Mouse (Mus musculus): ENCODE measurements around the gene Elmo1. TPM values are rescaled to one million over a fixed set of nuclear protein-coding genes. Genes with fewer than 3 reads are reported as not detected.

Elmo1 gene
- total and polyA plus RNA-seq, 2 experiments from 2014 or later: 35.2 to 36.4 TPM

DNA sequence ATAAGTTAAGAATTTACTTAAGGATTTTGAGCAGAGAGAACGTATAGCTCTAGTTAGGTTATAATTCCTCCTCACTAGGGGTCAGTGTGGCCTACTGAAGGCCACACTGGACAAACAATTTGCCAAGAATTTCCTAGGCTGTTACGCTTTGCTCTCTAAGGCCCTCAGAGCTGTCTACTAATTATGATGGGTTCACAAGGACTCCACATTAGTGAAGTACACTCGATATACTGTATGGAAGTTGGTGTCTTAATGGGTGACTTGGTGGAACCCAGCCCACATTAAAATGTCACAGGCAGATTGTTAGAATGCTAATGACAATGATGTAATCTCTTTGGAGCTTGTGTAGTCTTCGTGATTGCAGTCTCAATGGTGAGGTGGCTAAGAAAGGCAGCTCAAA is 343.7 kb downstream of the Elmo1 start:
- Histone ChIP-seq H3K9ac (replicated peaks; ENCODE audit: low read length, poor library complexity, severe bottlenecking) (no peak overlapping the region), H3K9me3 (ENCODE audit: low read length) (no peaks in the 10 kb centered on the region), H3K4me3 (ENCODE audit: low read depth, low read length) (no peak overlapping the region), H3K36me3 (ENCODE audit: insufficient read depth, low read length) (no peaks in the 10 kb centered on the region), H3K27ac (ENCODE audit: low read depth, low read length) (no peak overlapping the region), H3K4me1 (ENCODE audit: insufficient read depth, low read length) (no peaks in the 10 kb centered on the region), H3K4me2 (ENCODE audit: low read depth, low read length, poor library complexity, severe bottlenecking) (no peak overlapping the region), H3K27me3 (ENCODE audit: insufficient read depth, low read length) (no peaks in the 10 kb centered on the region)
- WGBS: 66% methylated on average over 4 of the region's 4 CpGs
- DNase-seq (ENCODE audit: low spot score) (peak; percentile 23), ATAC-seq (ENCODE audit: low FRiP score) (no peak)
- TF ChIP-seq CTCF (IDR thresholded peaks at IDR 0.05): peak; percentile 38

- ATAC-seq (ENCODE audit: low FRiP score): no peak
- DNase-seq (ENCODE audit: low spot score): no peak
- H3K4me1 ChIP-seq (ENCODE audit: insufficient read depth, low read length): no peaks in the 10 kb centered on the region
- H3K27ac ChIP-seq (ENCODE audit: low read depth, low read length): no peak overlapping the region
- H3K9ac ChIP-seq (replicated peaks; ENCODE audit: low read length, poor library complexity, severe bottlenecking): no peak overlapping the region
- no peak overlapping the region for H3K4me3 ChIP-seq (ENCODE audit: low read depth, low read length)
- H3K27me3 ChIP-seq (ENCODE audit: insufficient read depth, low read length): no peaks in the 10 kb centered on the region
- H3K36me3 ChIP-seq (ENCODE audit: insufficient read depth, low read length): no peaks in the 10 kb centered on the region
- no peak overlapping the region for H3K4me2 ChIP-seq (ENCODE audit: low read depth, low read length, poor library complexity, severe bottlenecking)
- TF ChIP-seq CTCF (IDR thresholded peaks at IDR 0.05): no peak
- no peaks in the 10 kb centered on the region for H3K9me3 ChIP-seq (ENCODE audit: low read length)
- 85% methylated on average over 1 of the region's 1 CpGs for WGBS
These were observed 349.1 kb downstream of the Elmo1 start for GRCm38 (mm10) chr13:20439488-20439887.

GRCm38 (mm10) chr13:20450831-20451353 is 360.5 kb downstream of the Elmo1 start:
- Histone ChIP-seq H3K9me3 (ENCODE audit: low read length) (no peaks in the 10 kb centered on the region), H3K36me3 (ENCODE audit: insufficient read depth, low read length) (no peaks in the 10 kb centered on the region), H3K27ac (ENCODE audit: low read depth, low read length) (no peak overlapping the region), H3K4me3 (ENCODE audit: low read depth, low read length) (no peak overlapping the region), H3K27me3 (ENCODE audit: insufficient read depth, low read length) (no peaks in the 10 kb centered on the region), H3K4me1 (ENCODE audit: insufficient read depth, low read length) (no peaks in the 10 kb centered on the region; the same call in 1 of the 2 replicates), H3K4me2 (ENCODE audit: low read depth, low read length, poor library complexity, severe bottlenecking) (no peak overlapping the region), H3K9ac (replicated peaks; ENCODE audit: low read length, poor library complexity, severe bottlenecking) (no peak overlapping the region)
- no peak for DNase-seq (ENCODE audit: low spot score)
- ATAC-seq (ENCODE audit: low FRiP score): no peak
- WGBS: 43% methylated on average over 7 of the region's 7 CpGs
- no peak for TF ChIP-seq CTCF (IDR thresholded peaks at IDR 0.05)

GRCm38 (mm10) chr13:20454357-20454756 is 364.0 kb downstream of the Elmo1 start:
- no peak overlapping the region for H3K4me3 ChIP-seq (ENCODE audit: low read depth, low read length)
- H3K9ac ChIP-seq (replicated peaks; ENCODE audit: low read length, poor library complexity, severe bottlenecking): no peak overlapping the region
- no peaks in the 10 kb centered on the region; the same call in 1 of the 2 replicates for H3K4me1 ChIP-seq (ENCODE audit: insufficient read depth, low read length)
- no peaks in the 10 kb centered on the region for H3K36me3 ChIP-seq (ENCODE audit: insufficient read depth, low read length)
- no peak for TF ChIP-seq CTCF (IDR thresholded peaks at IDR 0.05)
- H3K9me3 ChIP-seq (ENCODE audit: low read length): no peaks in the 10 kb centered on the region
- ATAC-seq (ENCODE audit: low FRiP score) (peak; percentile 47; the same call in 1 of the 2 replicates), DNase-seq (ENCODE audit: low spot score) (peak; percentile 68)
- no peaks in the 10 kb centered on the region for H3K27me3 ChIP-seq (ENCODE audit: insufficient read depth, low read length)
- no peak overlapping the region for H3K4me2 ChIP-seq (ENCODE audit: low read depth, low read length, poor library complexity, severe bottlenecking)
- WGBS: 27% methylated on average over 1 of the region's 1 CpGs
- no peak overlapping the region; the same call in 1 of the 2 replicates for H3K27ac ChIP-seq (ENCODE audit: low read depth, low read length)

DNA sequence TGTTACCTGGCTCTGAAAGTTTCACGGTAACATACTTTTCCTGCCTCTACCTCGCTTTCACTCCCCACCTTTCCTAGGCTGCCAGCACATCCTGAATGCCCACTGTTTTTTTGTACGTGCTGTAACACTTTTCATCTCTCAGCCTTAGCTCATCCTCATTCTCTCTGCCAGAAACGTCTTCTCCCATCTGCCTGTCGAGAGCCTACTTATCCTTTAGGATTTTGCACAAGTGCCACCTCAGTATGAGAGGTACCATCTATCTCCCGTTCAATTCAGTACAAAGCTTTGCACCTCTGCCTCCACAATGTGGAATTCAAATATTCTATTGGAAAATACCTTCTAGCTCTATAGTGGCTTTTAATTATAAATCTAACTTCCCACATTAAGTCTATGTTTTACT is 369.7 kb downstream of the Elmo1 start:
- Histone ChIP-seq H3K27me3 (ENCODE audit: insufficient read depth, low read length) (no peaks in the 10 kb centered on the region), H3K4me1 (ENCODE audit: insufficient read depth, low read length) (no peaks in the 10 kb centered on the region), H3K4me2 (ENCODE audit: low read depth, low read length, poor library complexity, severe bottlenecking) (no peak overlapping the region), H3K9ac (replicated peaks; ENCODE audit: low read length, poor library complexity, severe bottlenecking) (no peak overlapping the region), H3K27ac (ENCODE audit: low read depth, low read length) (no peak overlapping the region), H3K4me3 (ENCODE audit: low read depth, low read length) (no peak overlapping the region), H3K36me3 (ENCODE audit: insufficient read depth, low read length) (no peaks in the 10 kb centered on the region), H3K9me3 (ENCODE audit: low read length) (no peaks in the 10 kb centered on the region)
- ATAC-seq (ENCODE audit: low FRiP score) (no peak), DNase-seq (ENCODE audit: low spot score) (no peak)
- no peak for TF ChIP-seq CTCF (IDR thresholded peaks at IDR 0.05)
- 86% methylated on average over 6 of the region's 6 CpGs for WGBS

GRCm38 (mm10) chr13:20461616-20462015 is 371.2 kb downstream of the Elmo1 start:
- TF ChIP-seq CTCF (IDR thresholded peaks at IDR 0.05): no peak
- 91% methylated on average over 3 of the region's 3 CpGs for WGBS
- ATAC-seq (ENCODE audit: low FRiP score) (no peak), DNase-seq (ENCODE audit: low spot score) (peak; percentile 59)
- Histone ChIP-seq H3K9ac (replicated peaks; ENCODE audit: low read length, poor library complexity, severe bottlenecking) (no peak overlapping the region), H3K36me3 (ENCODE audit: insufficient read depth, low read length) (no peaks in the 10 kb centered on the region), H3K4me2 (ENCODE audit: low read depth, low read length, poor library complexity, severe bottlenecking) (no peak overlapping the region), H3K27ac (ENCODE audit: low read depth, low read length) (no peak overlapping the region), H3K4me1 (ENCODE audit: insufficient read depth, low read length) (no peaks in the 10 kb centered on the region), H3K9me3 (ENCODE audit: low read length) (no peaks in the 10 kb centered on the region), H3K4me3 (ENCODE audit: low read depth, low read length) (no peak overlapping the region), H3K27me3 (ENCODE audit: insufficient read depth, low read length) (no peaks in the 10 kb centered on the region)
